Mouse (Mus musculus) activated CD4-positive, CD25-positive, alpha-beta regulatory T cell, adult 4 months (primary cell): Measurements from ENCODE around the gene Otoa. TPM values are rescaled to one million over a fixed set of nuclear protein-coding genes. Genes with fewer than 3 reads are reported as not detected.

Experiments
- ATAC-seq: one replicate; pipeline ENCODE4 v1.8.0; 2017
- polyA plus RNA-seq, 2 experiments: library from polyadenylated mRNA; unstranded; fragments of 100-300 nt; shearing (Covaris generic); gene quantifications; one replicate each; pipeline ENCODE4 v1.2.1; 2017

Gene Otoa
- polyA plus RNA-seq, 2 experiments from 2014 or later: not detected

DNA sequence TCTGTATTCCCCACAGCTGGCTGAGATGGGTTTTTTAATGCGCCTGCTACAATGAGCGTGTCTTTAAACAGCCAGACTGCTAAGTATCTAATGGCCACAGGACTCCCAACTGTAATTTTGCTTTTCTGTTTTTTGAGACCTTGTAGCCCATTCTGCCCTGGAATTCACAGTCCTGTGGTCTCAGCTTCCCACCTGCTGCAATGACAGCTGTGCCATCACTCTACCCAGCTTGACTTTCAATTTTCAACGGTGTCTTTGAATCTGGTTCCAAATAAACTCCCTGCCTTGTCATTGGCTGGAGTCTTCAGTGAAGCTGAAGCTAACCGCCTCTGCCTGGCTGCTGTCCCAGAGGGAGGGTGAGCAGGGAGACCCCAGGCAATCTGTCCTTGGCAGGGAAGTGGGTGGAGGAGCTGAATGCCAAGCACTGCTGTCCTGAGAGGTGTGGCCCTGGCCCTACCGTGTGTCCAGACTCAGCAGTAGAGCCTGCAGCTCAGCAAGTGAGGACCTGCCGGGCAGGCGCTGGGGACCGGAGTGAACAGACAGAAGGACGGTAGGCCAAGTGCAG, 1.6 kb downstream of the Otoa start:
- no peak for ATAC-seq

DNA sequence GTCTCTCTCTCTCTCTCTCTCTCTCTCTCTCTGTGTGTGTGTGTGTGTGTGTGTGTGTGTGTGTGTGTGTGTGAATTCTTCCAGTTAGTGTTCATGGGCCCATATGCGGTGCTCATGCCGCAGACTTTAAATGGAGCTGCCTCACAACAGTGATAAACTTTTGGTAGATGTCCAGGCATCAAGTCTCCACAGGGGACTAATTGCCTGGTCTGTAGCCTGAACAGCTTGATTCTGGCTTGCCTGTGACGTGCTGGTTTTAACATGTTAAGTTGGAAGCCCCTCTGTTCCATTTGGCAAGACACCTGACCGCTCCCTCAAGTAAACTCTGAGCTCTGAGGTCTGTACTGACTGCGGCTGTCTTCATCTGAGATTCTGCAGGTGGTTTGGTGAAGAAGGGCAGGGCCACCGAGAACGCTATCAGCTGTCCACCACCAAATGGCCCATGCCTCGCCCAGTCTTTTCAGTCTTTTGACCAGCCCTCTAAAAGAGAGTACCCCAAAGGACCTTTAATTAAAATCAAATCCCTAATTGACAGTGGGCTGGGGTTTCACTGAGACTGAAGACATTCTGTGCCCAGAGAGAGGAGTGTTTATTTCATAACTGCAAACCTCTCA, 3.5 kb downstream of the Otoa start:
- ATAC-seq: no peak

DNA sequence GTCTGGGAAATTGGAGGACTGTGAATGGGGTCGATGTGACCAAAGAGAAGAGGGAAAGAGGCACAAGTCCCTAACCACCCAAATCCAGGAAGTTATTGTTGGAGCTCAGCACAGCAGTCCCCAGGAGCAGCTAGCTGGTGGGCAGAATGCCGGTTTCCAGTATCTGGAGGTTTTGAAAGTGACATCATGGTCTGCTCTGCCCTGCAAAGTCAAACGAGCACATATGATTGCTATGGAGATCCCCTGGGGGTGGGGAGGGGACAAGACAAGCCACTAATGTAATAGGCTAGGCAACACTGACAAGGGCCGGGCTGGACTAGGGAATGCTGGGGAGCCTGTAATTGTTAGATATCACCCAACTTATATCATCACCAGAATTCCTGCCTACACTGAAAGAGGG, 4.0 kb downstream of the Otoa start:
- no peak for ATAC-seq

DNA sequence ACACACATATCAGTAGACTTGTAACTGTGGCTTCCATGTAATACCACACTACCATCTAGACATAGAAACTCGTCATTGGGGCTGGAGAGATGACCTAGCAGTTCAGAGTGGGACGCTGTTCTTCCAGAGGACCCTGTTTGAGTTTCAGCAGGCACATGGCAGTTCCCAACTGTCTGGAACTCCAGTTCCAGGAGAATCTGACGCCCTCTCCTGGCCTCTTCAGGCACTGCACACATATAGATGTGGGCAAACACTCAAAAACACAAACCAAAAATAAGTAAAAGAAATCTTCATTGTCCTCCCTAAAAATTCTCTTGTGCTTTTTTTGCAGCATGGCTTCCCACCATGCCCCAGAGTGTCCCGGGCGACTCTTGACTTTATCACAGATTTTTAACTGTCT, 7.3 kb downstream of the Otoa start:
- ATAC-seq: no peak

DNA sequence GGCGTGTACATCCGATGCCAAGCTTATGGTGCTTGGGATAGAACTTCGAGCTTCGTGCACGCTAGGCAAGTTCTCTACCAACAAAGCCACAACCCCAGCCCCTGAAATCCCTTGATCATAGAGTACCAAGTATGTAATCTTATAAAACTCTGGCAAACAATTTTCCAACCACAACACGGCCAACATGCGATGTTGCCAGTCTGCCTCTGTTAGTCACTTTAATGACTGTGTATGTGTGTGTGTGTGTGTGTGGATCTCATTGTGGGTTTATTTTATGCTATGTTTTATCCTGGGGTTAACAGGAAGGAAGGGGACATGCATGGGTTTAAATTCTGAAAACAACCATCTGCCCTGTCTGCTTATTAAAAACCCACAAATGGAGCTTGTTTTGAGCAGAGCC, 9.3 kb downstream of the Otoa start:
- no peak for ATAC-seq

DNA sequence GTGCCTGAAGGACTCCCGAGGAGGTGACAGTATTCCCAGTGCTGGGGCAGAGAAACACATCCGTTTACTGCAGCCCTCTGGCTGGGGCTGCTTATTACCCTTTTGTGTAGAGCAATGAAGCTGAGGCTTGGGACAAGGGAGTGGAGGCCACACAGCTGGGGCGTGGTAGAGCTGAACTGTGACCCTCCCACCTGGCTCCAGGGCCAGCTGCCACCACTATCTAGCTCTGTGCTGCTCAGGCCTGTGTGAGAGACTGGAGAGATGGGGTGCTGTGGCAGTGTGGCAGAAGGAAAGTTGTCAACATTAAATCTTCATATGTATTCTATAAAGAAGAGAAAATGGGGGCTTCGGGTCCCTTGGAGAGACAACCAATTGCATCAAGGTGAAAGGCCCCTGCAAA, 11.6 kb downstream of the Otoa start:
- no peak for ATAC-seq

DNA sequence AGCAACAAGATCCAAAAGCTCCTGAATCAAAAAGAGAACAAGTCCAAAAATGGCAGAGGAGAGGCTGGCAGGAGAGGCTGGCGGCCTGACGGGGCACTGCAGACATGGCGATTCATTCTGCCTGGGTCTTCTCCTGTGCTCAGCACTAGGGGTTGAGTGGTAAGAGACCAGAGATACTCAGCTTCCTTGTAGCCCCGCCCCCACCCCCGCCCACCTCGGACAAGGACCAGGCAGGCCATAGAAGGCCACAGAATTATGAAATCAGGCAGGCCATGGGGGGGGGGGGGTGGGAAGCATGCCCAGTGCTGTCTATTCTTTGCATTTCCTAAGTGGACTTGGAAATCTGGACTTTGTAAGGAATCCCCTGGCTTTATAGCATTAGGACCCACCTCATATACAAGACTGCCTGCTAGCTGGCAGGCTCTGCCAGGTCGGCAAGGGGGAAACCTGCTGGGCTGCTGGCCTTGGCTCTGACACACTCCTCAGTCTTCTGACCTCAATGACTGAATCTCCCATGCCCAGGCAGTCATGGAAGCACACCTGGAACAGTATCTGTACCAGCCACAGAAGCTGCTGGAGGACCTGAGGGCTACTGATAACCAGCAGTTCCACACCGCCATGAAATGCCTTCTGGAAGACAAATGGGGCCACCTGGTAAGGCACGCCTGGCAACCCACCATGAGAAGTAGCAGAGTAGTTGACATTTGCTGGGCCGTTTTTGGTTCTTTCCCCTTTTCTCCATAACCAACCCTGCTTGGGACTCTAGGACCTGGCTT, 17.4 kb downstream of the Otoa start:
- no peak for ATAC-seq

DNA sequence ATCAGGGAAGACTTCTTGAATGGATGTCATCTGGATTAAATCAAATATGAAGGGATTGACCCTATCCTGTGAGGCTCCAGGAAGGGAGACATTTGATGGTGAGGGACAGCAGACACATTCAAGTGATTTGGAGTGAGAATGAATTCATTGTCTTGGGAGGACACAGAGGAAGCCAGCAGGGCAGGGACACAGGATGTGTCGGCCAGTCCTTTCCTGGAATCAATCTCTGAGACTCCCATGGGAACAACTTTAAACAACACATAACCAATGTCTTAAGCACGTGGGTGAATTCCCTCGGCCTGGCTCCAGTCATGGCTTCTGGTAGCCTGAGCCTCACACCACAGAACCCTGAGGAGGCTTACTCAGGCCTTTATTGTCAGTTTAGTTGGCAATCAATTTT, 26.4 kb downstream of the Otoa start:
- no peak for ATAC-seq

DNA sequence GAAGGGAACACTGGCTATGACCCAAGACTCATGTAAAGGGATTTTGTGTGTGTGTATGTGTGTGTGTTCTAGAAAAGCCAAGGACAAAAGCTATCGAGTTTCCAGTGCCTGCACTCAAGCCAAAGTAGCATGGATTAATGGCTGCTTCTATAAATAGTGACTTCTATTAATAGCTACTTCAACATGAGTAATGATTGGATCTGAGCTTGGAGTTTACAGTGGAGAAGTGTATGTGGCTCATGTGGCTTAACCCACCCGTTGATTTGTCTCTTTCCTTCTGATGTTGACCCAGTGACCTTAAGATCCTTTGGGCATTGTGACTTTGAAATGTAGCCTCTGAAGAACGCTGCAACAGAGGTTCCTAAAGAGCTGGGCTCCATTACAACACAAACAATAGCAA, 29.9 kb downstream of the Otoa start:
- ATAC-seq: no peak

DNA sequence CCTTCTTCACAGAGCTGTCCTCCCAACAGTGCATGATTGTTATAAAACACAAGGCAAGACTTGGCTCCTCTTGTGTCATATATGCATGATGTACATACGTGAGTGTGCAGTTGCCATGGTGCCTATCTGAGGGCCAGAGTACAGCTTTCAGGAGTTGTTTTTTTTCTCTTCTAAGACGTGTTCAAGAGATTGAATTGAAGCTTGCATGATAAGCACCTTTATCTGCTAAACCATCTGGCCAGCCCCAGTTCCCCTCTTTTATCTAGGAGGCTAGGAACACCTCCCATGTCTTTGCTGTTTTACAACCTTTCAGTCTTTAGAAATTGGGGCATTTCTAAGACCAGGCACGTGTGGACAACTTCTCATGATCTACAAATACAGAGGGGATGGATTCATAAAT, 30.3 kb downstream of the Otoa start:
- no peak for ATAC-seq

DNA sequence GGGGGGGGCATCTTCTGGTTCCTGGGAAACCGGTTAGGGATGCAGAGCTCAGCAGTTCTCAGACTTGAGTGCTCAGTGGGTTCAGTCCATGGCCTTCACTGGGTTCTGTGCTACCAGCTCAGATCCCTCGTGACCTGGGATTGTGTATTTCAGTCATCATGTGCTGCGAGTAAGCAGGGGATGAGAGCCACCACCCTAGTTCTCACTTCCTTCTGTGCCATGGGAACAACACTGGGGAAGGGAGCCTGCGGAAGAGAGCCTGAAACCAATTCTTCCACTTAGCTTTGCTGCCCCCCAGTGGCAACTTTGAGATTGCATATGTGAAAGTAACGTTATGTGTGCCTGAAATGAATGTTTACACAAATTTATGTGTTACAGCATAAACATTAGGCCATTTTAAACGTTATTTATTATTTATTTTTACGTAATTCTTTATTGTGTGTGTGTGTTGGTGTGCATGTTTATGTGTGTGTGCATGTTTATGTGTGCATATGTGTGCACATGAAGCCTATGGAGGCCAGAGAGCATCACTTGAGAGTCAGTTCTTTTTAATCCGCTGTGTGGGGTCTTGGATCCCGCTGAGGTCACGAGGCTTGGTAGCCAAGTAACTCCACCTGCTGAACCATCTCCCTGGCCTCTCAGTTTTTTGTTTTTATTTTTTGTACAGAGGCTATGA, 38.8 kb downstream of the Otoa start:
- ATAC-seq: no peak

DNA sequence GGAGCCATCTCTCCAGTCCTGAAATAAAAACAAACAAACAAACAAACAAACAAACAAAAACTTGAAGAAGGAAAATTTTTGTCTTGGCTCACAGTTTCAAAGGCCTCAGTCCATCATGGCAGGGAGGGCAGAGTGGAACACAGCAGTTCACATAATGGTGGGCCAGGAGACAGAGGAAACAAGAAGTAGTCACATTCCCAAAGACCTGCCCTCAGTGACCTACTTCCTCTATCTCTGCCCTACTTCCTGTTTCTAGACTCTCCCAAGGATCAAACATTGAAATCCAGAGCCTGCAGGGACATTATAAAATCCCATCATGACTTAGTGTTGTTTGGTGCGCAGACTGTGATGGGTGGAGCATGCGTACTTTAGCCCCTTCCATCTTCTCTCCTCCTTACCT, 49.4 kb downstream of the Otoa start:
- no peak for ATAC-seq

DNA sequence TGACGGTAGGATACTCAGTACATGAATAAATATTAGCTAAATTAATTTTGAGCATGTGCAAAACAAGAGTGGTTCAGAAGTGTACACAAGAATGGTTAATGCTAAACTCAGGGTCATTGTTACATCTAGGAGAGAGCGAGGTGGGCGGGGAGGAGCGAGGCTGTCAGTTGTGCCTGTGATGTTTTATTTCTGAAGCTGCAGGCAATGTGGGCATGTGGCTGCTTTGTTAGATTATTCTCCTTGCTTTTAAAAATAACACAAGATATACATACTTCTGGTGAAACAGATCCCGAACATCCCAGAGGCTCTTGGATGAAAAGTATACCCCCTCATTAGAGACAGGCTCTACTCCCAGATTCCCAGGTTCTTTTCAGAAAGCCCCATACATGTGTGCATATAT, 59.8 kb downstream of the Otoa start:
- ATAC-seq: no peak

DNA sequence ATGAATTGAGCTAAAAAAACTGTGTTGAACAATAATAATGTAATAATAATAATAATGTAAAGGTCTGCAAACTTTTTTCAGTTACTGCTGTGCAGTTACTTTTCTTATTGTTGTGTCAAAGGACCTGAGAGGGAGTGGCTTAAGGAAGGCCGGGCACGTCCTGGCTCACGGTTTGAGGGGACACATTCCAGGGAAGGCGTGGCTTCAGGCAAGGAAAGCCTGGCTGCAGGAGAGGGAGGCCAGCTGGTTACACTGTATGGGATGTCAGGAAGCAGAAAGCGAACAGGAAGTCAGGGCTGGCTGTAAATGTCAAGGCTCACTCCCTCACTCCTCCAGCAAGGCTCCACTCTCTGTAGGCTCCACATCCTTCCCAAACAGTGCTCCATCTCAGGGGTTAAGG, 69.2 kb downstream of the Otoa start:
- no peak for ATAC-seq

DNA sequence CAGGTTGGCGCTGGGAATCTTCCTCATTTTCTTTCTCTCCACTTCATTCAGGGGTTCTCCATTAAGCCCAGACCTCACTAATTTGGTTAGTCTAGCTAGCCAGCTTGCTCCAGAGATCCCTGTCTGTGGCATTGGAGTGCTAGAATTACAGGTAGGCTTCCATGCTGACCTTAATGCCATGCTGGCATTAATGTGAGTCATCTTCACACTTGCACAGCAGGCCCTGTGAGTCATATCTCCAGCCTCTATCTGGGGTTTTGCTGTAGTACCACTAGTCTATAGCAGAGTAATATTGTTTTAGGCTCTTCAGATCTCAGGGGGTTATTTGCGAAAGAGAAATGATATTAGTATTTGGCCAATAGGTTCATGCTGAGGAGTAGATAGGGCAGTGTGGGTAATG, 70.7 kb downstream of the Otoa start:
- ATAC-seq: no peak

DNA sequence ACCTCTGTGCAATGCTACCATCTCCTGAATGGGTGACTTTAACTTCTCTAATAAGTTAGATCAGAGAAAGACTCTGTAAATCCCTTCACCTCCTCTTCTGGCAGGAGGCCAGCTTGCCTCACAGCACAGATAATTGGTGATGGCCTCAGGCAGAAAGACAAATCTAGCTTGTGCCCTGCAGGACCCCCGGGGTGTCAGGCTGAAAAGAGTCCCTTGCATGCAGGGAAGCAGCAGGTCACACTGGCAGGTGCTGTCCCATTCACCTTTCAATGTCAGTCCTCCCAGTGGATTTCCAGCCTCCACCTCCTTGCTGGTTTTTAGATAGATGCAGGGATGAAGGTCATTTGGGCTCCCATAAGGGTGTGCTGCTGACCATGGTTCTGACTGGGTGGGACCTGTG, 84.2 kb downstream of the Otoa start:
- no peak for ATAC-seq

DNA sequence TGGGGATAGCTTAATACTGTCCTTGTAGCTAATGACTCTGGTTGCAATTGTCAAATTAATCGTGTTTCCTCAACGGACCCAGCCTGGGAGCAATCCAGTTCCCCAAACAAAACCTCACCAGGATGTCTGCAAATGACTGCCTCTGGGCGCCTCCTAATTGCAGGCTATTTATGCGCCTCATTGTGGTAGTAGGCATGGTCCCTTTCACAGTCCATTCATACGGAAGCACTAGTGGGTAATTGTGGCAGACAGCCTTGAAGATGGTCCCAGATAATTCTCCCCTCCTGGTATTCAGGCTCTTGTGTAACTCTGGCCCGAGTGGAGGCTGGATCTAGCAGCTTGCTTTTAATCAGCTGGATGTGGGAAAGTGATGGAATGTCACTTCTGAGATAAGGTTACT, 90.4 kb downstream of the Otoa start:
- ATAC-seq: no peak

DNA sequence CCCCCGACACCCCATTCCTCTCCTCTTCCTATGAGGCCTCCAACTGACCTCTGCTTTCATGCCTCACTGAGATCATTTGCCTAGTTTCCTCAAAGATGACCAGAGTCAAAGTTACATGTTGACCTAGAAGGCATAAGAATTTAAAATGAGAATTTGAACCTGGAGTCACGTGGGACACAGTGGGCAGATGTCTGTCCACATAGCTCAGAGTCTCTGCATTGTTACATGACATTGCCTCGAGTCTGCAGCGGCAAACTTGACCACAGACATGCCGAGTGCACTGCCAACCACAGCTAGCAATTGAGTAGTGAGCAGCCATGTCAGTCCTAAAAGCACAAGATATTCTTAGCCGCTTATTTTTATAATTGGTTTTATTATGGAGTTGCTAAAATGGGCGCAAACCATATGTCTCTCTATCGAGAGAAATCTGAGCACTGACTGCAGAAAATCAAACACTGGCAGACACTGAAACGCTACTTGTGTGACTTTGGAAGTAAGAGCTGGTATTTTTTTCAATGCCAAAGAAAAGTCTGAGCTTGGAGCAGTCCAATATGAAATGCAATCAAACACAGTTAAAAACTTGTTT, 105.8 kb downstream of the Otoa start:
- ATAC-seq: no peak

DNA sequence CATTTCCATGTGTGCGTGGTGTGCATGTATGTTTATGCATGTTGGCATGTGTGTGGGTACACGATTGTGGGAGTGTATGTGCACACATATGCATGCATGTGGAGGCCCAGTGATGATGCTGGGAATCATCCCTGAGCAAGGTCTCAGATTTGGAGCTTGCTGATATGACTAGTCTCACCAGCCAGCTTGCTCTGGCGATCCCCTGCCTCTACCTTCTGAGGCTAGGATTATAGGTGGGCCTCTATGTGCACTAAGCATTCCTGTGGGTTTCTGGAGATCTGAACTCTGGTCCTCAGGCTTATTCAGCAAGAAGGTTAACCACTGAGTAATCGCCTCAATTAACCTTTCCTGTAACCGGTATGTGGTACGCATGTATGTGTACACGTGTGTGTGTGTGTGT, 107.5 kb downstream of the Otoa start:
- ATAC-seq: no peak

DNA sequence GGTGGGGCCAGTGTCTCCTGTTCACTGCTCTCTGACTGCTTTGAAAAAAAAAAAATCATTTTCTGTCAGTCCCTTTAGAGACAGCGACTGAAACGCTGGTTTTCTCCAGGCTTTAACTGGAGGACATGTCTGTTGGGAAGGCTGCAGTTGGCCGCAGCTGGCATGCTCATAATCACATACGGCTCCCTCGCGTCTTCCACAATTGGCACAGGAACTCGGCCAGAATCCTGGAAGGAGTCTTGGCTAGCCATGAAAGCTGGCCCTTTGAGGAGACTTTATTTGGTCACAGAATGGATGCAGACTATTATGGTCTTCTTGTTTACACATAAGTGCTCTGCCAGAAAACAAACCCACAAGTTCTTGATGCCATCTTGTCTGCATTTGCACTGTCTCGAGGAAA, 117.5 kb downstream of the Otoa start:
- ATAC-seq: no peak

DNA sequence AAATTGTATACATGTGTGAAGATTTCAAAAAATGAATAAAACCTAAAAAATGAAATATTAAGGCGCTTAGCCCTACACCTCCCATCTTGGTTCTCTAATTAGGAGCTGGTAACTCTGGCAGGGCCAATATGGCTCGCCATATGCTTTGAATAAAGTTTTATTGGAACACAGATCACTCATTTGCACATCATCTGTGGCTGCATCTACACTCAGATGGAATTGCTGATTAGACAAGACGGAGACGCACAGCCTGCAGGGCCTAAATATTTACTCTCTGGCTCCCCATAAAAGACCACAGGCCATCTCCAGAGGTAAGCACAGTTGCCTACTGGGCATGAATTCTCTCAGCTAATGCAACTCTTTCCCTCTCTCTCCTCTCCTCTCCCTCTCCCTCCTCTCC, 130.4 kb downstream of the Otoa start:
- no peak for ATAC-seq
